Mouse (Mus musculus) lung, postnatal 0 days (tissue): ENCODE results near the gene Klf12.

ENCODE experiments used
- CTCF ChIP-seq: IDR thresholded peaks from 2 replicates; pipeline ENCODE4 v1.5.1; 2016; ENCODE audit warnings: antibody characterized with exemption, mild to moderate bottlenecking
- EP300 ChIP-seq: IDR thresholded peaks from 2 replicates; pipeline ENCODE4 v1.6.1; 2016; ENCODE audit warnings: antibody characterized with exemption, mild to moderate bottlenecking, control low read depth

- no peak for TF ChIP-seq CTCF
- no peak for TF ChIP-seq EP300
Measured at GRCm38 (mm10) chr14:99960500-99961229, 323.8 kb downstream of the Klf12 start.
